Mouse (Mus musculus): ENCODE results near the gene Rcor3.

Rcor3 gene

DNA sequence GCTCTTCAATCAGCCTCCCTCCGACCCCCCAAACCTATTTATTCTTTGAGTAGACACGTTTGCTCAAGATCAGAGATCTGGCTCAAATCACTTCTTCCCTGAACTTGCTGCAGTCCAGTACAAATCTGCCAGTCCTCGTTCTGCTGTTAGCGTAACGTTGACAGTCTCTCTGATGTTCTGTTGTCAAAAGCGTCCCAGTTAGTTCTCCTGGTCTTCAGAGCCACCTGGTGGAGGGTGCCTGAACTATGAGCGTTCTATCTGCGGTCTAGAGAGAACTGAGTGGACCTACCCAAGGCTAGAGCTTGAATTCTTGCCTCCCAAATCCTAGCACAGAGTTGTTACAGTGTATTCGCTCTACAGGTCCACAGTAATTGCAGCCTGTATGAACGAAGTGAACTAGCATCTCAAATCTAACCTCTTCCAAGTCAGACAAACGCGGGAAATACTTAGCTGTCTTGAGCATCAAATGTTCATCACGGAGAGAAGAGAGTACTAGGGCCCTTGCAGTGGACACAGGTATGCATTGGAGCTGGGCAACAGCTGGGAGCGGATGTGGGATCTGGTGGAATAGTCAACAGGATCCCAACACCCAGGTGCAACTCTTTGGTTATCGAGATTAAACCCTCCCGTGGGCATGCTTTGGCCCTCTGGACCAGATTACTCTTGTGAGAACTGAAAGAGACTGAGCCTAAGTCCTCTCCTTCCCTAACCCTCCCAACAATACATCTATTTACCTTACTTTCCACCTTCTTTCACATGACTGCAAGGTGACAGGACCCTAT is 44.8 kb downstream of the Rcor3 start:
- peak; percentile 85 to 93 for DNase-seq

- peak; percentile 98 for DNase-seq
Observed at GRCm38 (mm10) chr1:192091806-192092772, 45.8 kb downstream of the Rcor3 start, which contains the start of gene Traf5. Gene Traf5, minus strand, starts transcription at chr1:192092559.

- no peak for DNase-seq
Observed at GRCm38 (mm10) chr1:192090689-192091567, 46.9 kb downstream of the Rcor3 start.

- DNase-seq: no peak
Observed at GRCm38 (mm10) chr1:192090281-192090680, 47.6 kb downstream of the Rcor3 start.

DNA sequence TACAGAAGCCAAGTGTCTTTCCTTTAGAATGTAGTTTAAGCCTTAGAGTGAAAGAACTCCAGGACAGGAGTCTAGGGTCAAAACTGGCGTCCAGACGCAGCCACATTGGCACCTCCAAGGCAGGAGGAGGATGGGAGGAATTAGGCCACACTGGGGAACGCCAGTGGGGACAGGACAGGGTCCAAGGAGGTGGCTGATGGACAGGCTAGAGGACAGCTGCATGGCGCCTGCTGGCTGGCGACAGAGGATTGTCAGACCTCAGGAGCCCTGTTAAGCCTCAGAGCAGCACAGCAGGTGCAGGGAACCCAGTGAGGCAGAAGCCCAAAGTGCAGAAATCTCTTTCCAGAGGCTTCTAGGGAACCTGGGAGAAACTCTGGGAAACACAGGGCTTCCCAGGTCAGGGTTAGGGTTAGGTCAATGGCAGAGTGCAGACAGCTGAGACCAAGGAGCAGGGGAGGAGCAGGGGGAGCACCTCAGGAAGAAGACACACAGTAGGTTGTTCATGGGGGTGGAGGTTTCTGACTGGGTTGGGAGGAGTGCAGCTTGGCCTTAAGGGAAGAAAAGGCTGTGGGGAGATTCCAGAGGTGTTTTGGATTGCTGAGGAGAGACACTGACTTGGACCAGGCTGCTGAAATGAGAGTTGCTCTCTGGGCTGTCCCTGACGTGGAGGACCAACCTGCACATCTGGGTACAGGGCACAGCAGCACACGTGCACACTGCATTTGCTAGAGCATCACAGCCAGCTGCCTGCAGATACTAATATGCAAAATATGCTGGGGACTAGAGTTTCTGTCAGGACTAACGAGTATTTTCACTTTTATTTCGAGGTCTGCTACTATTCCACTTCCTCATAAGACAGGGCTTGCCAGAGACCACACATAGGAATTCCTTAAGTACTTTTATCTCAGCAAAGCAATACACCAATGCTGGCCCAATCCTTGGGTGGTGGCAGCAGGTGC is 48.4 kb downstream of the Rcor3 start:
- no peak for DNase-seq

DNA sequence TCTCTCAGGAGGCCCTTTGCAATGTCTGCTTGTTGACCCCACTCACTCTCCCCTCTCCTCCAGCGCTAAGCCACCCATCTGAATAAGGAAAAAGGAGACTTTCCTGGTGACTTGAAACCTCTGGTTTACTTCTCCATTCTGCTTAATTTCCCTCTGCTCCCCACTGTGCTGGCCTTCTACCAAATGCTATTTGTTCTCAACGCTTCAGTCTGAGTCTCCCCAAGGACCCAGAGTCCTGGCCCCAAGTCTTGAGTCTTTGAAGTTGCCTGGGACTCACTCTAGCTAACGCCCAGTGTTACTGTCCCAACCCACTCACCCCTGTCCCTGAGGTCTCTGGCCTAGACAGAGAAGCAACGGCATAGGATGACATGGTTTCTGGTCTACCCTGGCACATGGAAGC is 49.9 kb downstream of the Rcor3 start:
- DNase-seq: no peak

GRCm38 (mm10) chr1:192087098-192087497 is 50.8 kb downstream of the Rcor3 start:
- no peak for DNase-seq

DNA sequence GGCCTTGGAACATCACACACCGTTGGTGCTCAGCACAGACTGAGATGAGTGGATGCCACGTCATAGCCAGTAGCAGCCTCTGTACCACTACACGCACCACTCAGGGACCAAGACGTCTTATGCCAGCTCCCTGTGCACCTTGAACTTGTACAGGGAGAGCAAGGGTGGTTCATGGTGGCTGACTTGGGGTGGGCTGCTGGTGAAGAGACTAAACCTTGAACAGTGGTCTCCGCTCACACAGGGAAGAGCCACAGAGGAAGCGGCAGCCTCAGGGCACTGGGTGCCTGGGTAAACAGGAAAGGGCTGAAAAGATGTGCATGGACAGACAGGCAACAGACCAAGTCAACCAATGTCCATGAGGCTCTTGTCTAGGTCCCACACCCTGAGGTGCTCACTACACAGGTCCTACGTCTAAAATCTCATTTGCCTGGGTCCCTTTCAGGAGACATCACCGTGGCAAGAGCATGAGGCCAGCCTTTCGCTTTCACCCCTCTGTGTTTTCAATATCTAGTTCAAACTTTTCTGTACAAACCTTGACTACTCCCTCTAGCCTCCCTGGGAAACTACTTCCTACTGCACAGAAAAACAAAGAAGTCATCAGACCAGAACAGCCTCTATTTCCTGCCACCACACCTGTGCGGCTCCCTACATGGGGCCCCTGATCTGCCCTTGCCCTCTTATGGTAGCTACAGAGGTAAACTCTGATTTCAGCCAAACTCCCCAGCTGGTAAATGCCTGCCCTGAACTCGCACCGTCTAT is 51.4 kb downstream of the Rcor3 start:
- no peak for DNase-seq

- no peak for DNase-seq
Observed at GRCm38 (mm10) chr1:192085218-192085617, 52.6 kb downstream of the Rcor3 start.

DNA sequence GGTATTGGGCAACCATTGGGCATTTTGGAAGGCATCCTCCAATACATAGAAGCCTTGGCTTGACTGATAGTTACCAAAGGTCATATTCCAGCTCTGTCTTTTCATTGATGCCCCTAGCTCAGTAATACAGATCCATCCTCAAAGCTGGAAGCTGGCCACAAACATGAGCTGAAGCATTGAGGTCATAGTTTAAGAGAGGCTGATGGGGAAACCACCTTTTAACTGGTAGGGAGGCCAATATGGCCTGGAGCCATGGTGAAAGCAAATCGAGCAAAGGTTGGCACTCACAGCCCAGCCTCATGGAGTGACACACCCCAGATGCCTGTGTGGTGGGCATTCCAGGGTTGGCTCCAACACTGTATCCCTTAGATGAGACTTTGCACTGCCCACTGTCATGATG is 55.2 kb downstream of the Rcor3 start:
- DNase-seq: no peak

DNA sequence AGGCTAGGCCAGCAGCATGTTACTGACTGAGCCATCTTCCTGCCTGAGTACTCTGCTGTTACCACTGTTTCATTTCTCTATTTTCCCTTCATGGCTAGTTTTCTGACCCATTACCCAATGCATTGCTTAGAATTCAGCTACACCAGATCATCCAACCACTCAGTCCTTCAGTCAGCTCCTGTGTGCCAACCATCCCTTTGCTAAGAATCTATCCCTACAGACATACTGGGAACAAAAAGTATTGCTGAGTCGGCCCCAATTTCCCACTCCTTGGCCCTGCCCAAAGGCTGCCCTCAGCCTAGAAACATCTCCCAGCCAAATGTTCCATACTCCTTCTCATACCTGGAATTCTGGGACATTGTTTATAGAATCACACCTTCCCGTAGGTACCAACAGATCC is 56.7 kb downstream of the Rcor3 start:
- DNase-seq: no peak

DNA sequence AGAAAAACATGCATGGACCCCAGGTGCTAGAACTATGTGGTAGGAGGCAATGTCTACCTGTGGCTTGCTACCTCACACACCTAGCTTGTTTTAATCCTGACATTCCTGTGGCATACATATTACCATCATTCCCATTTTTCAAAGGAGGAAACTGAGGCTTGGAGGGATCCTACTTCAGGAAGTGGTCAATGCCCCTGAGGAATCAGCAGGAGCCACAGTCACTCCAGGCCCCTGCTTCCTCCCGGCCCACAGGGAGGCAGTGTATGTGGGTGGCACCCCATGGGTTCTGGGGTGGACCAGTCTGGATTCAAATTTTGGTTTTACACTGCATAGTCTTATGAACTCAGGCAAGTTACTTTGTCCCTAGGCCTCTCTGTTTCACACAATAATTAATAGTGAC is 58.7 kb downstream of the Rcor3 start:
- no peak for DNase-seq

DNA sequence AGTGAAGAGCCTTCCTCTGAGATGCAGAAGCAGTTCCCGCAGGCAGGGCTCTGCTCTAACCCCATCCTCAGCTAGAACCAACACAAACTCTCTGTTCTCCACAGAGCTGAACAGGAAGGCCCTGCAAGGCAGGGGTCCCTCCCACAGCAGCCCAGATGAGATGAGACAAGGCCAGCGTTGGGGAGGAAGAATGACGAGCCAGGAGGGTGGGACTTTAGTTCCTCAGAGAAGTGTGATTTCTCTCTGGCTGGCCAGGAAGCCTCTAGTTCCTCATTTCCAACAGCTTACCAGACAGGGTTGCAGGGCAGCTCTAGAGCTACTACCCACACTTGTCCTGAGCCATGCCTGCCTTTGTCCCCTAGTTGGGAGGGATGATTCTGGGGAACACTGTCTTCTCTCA is 59.5 kb downstream of the Rcor3 start:
- DNase-seq: peak; percentile 39 to 44

DNA sequence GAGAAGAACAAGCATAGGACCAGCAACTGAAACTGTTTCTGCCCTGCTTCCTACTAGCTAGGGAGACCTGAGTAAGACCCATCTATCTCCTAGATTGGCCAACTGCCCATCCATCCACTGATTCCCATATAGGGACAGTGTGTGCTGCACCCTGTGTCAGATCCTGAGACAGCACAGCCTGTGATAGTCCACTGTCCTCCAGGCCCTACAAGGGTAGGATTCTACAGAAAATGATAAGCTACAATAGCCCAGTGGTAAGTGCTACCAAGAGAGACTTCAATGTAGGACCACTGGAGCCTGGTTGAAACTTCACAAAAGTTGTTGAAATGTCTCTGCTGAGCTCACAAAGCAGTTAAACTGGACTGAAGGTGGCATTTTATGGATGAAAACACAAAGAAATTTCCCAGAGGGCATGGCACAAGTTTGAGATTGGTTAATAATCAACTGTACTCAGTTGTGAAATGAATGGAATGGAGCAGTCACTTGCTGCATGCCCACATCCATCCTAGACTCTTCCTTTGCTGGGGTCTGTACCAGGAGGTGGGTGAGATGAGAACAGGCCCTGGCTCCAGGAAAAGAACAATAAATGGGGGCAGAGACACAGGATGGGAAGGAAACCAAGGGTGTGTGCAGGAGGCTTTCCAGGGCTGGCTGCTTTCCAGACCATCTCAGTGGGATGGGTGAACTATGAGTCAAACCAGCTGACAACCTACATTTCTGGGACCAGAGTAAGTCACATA is 60.9 kb downstream of the Rcor3 start:
- peak; percentile 73 to 91 for DNase-seq

- no peak for DNase-seq
Observed at GRCm38 (mm10) chr1:192076101-192076500, 61.8 kb downstream of the Rcor3 start.

DNA sequence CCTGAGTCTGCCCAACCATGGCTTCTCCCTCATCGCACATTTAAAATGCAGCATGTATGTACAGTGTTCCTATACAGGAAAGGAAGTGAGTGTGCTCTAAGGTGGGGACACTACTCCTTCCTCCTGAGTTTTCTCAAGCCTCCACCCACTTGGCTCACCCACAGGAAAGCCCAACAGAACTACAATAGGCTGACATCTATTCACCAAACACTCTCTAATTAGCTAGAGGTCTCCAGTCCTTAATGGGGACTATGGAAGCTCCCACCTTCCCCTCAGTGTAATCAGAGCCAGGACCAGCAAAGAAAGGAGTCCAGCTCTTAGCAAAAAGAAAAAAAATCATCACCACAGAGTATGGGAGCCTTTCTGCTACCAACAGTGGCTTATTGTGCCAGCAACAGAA is 63.0 kb downstream of the Rcor3 start:
- no peak for DNase-seq

GRCm38 (mm10) chr1:192072426-192072825 is 65.4 kb downstream of the Rcor3 start:
- DNase-seq: no peak

DNA sequence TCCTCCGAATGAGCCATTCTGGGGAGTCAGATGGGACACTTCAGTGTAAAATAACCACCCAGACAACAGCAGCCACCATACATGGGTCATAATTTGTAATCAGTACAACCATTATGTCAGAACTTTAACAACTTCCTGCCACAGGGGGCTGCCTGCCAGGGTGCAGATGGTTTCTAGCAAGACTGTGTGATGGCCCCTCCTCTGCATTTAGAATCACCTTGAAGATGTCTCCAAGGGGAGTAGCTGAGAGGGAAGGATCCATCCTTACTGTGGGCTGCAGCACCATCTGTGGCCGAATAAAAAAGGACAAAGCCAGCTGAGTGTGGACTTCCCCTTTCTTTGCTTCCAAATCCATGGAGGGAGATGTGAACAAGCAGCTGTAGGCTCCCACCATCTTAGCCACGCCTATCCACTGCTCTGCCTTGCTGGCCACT is 67.2 kb downstream of the Rcor3 start:
- DNase-seq: no peak

- DNase-seq: peak; percentile 70 to 76
Observed at GRCm38 (mm10) chr1:192069971-192070591, 67.8 kb downstream of the Rcor3 start.
